Mouse (Mus musculus) layer of hippocampus, adult 18-20 months (tissue): ENCODE measurements at regions not wholly inside any gene's neighbourhood (a gene's known extent, or its start where the extent isn't known, plus 50 kb on each side); places are given as distances from the start of the nearest gene placed in this dataset.

ENCODE experiments used
- DNase-seq, 2 experiments: peaks; one replicate each; pipeline ENCODE4 v3.0.0; 2022; ENCODE audit warnings: low spot score in 2 of 2

- no peak for DNase-seq
Observed at GRCm38 (mm10) chr8:115758011-115758410, 50.4 kb upstream of the Maf start.
